Mouse (Mus musculus) T-cell, adult 2 months (primary cell): ENCODE results near the gene Efcab8.
"Not testable (repeated sequence)": the region's sequence is repeated elsewhere in the genome, so short reads cannot be mapped to it uniquely, and the experiment has no call there.

Experiments
- DNase-seq: peaks from one replicate; pipeline ENCODE4 v3.0.0; 2022; ENCODE audit warnings: low spot score

Gene Efcab8

DNA sequence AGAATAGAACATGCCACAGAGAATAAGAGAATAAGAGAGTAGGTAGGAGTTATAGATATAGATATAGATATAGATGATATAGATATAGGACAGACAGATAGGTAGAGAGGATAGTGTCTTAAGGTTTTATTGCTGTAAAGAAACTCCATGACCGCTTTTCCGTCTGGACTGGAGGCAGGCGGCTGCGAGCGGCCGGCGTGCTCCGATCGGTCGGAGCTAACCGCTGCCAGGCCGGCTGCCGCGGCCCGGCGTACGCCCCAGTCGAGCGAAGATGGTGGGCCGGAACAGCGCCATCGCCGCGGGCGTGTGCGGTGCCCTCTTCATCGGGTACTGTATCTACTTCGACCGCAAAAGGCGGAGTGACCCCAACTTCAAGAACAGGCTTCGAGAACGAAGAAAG is 46.2 kb downstream of the Efcab8 start:
- DNase-seq, result not testable (repeated sequence)

DNA sequence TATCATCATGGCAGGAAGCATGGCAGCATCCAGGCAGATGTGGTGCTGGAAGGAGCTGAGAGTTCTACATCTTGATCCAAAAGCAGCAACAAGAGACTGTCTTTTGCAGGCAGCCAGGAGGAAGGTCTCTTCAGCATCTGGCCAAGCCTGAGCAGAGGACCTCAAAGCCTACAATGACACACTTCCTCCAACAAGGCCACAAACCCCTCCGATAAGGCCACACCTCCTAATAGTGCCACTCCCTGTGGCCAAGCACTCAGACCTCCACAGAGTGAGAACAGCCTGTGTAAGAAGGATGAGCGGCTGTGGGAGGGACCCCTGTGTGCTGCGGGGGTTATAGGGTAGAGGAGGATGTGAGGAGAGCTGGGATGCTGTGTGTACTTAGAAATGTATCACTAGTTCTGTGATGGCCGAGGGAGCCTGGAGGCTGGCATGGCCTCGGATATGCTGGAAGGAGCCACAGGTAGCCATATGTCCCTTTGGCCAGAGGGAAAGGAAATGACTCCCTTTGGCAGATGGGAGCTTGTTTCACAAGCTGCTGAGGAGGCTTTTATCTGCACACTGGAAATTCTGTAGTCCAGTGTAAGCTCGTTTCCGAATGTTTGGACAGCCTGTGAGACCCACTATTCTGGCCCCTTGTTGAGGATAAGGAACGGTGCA is 47.6 kb downstream of the Efcab8 start:
- DNase-seq, result no peak

DNA sequence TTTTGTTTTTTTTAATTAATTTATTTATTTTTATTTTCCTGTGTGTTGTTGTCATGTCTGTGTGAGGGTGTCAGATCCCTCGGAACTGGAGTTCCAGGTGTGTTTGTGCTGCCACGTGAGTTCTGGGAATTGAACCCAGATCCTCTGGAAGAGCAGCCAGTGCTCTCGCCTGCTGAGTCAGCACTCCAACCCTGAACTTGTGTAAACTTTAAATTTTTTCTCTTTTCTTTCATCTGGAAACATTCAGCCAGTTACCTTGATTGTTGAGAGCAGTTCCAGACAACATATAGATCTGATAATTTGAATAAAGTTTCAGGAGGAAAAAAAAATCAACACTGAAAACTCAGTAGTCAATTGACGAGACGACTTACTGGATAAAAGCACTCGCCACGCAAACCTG is 49.0 kb downstream of the Efcab8 start:
- no peak for DNase-seq

- no peak for DNase-seq
Measured at GRCm38 (mm10) chr2:153833291-153833690, 53.6 kb downstream of the Efcab8 start.

- DNase-seq, result no peak
Measured at GRCm38 (mm10) chr2:153842854-153843253, 63.1 kb downstream of the Efcab8 start.

GRCm38 (mm10) chr2:153848389-153848788 is 68.7 kb downstream of the Efcab8 start:
- no peak for DNase-seq

GRCm38 (mm10) chr2:153850351-153851029 is 70.8 kb downstream of the Efcab8 start:
- DNase-seq, result no peak

DNA sequence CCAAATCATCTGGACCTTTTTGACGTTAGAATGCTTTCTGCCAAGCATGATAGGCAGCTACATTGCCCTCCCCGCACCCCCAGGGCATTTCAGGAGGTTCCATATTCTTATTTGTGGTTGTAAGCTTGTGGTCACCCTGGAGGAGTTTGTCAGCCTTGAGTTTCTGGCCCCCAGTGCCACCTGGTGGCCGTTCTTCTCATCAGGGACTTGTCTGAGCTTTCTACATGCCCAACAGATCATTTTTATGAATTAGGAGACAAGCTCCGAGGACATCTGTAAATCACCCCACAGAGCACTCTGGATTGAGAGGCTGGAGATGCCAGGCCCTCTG is 71.3 kb downstream of the Efcab8 start:
- DNase-seq, result peak; percentile 6

GRCm38 (mm10) chr2:153853544-153853943 is 73.8 kb downstream of the Efcab8 start:
- no peak for DNase-seq

DNA sequence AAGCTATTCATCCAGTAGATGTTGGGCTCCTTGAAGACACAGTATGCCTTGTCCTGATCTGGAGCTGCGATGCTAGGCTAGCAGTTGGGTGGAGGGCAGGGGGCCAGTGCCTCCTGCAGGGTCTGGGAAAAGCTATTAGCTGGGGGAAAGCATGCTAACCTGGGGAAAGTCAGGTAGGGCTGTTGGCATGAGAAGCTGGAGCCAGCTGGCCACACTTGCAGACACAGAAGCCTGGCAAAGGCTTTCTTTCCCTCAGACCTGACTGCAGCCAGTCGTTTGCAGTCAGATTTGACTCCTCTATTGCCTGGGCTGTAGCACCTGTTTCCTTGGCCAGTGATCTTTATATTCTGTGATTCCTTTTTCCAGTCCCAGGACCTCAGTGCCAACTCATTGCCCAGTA is 79.8 kb downstream of the Efcab8 start:
- no peak for DNase-seq

DNA sequence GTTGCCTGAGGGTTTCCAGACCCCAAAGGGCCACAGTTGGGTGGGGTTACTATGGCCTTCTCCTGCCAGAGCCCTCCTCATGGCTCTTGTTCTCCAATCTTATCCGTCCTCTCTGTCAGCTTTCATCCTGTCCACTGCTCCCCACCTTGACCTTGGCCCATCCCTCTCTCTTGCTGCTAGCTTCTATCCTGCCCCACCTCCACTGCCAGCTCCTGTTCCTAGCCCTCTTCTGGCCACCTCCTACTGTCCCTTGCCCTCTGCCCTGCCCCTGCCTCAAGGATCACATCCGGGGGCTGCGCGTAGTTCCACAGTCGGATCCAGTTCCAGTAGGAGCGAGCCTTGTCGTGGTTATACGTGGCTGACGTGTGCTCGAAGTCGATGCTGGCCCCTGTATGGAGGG is 80.6 kb downstream of the Efcab8 start:
- DNase-seq, result no peak

DNA sequence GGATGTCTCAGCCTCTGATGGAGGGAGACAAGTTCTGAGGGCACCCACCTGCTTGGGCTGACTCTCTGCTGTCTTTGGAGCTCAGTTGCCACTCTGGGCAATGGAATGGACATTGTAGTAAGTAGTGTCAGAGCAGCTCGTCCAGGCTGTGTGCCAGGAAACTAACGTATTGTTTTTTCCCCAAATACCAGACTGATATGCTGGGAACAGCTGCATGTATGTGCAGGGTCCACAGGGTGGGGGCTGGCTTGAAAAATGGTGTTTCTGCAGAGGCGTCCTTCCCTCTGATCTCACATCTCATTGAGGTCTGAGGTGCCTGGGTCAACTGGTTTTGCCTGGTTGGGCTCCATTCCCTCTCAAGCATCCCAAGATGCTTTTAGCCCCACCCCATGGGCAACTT is 81.0 kb downstream of the Efcab8 start:
- no peak for DNase-seq

- DNase-seq, result no peak
Measured at GRCm38 (mm10) chr2:153861960-153862359, 82.2 kb downstream of the Efcab8 start.

GRCm38 (mm10) chr2:153870984-153871383 is 91.3 kb downstream of the Efcab8 start, which contains the start of gene Sun5:
Sun5 (minus strand) TSS chr2:153871084.
- no peak for DNase-seq

- DNase-seq, result no peak
Measured at GRCm38 (mm10) chr2:153874745-153875144, 95.0 kb downstream of the Efcab8 start, which contains the start of gene Bpifb2. Bpifb2 (plus strand) TSS chr2:153875045.
